Mouse (Mus musculus) large intestine, adult 2 months (tissue): ENCODE results near the gene Hcrtr1. TPM values are rescaled to one million over a fixed set of nuclear protein-coding genes. Genes with fewer than 3 reads are reported as not detected.
A peak's percentile ranks its signal among the peaks of the same experiment; 100 is the strongest.

ENCODE experiments used
- DNase-seq: peaks from one replicate; pipeline ENCODE4 v3.0.0-alpha.2; 2012; ENCODE audit warnings: low read depth, low spot score
- WGBS: fragments of 180-500 bp; shearing (Covaris S2); methylation state at CpG from one replicate; pipeline ENCODE4 v1.1.7; 2018; 5-methylcytosine and 5-hydroxymethylcytosine counted together
- polyA plus RNA-seq: library from polyadenylated mRNA; depleted of rRNA; stranded (reverse); fragments of >200 nt; gene quantifications from 2 replicates; pipeline ENCODE4 v1.2.3, GENCODE M21; 2012

The Hcrtr1 gene
- polyA plus RNA-seq, 1 experiment: 1.8 TPM

- DNase-seq: no peak
- WGBS: 88% methylated on average over 5 of the region's 5 CpGs
Measured at GRCm38 (mm10) chr4:130125935-130126334, 13.2 kb downstream of the Hcrtr1 start.

- 68% methylated on average over 6 of the region's 6 CpGs for WGBS
- no peak for DNase-seq
Measured at GRCm38 (mm10) chr4:130125164-130125563, 14.0 kb downstream of the Hcrtr1 start.

- 85% methylated on average over 4 of the region's 4 CpGs for WGBS
- DNase-seq: no peak
Measured at GRCm38 (mm10) chr4:130124110-130124509, 15.0 kb downstream of the Hcrtr1 start.

GRCm38 (mm10) chr4:130123020-130123419, 16.1 kb downstream of the Hcrtr1 start:
- 85% methylated on average over 5 of the region's 5 CpGs for WGBS
- no peak for DNase-seq

- 81% methylated on average over 8 of the region's 8 CpGs for WGBS
- DNase-seq: no peak
Measured at GRCm38 (mm10) chr4:130121560-130121959, 17.6 kb downstream of the Hcrtr1 start.

GRCm38 (mm10) chr4:130120752-130121151, 18.4 kb downstream of the Hcrtr1 start:
- no peak for DNase-seq
- 74% methylated on average over 4 of the region's 4 CpGs for WGBS

- no peak for DNase-seq
Measured at GRCm38 (mm10) chr4:130112732-130113131, 26.4 kb downstream of the Hcrtr1 start.

GRCm38 (mm10) chr4:130112299-130112698, 26.9 kb downstream of the Hcrtr1 start:
- DNase-seq: no peak
- 55% methylated on average over 7 of the region's 7 CpGs for WGBS

More at GRCm38 (mm10) chr4:130112732-130113131, 26.4 kb downstream of the Hcrtr1 start:
- 95% methylated on average over 1 of the region's 1 CpGs for WGBS

- DNase-seq: no peak
- WGBS: 33% methylated on average over 7 of the region's 7 CpGs
Measured at GRCm38 (mm10) chr4:130110091-130110490, 29.1 kb downstream of the Hcrtr1 start.

- no peak for DNase-seq
- WGBS: 32% methylated on average over 9 of the region's 9 CpGs
Measured at GRCm38 (mm10) chr4:130109666-130110065, 29.5 kb downstream of the Hcrtr1 start.

- DNase-seq: no peak
- WGBS: 53% methylated on average over 3 of the region's 3 CpGs
Measured at GRCm38 (mm10) chr4:130108929-130109328, 30.2 kb downstream of the Hcrtr1 start.

- DNase-seq: peak; percentile 98
- under 1% methylated on average over 39 of the region's 39 CpGs for WGBS
Measured at GRCm38 (mm10) chr4:130107444-130108131, 31.6 kb downstream of the Hcrtr1 start.

GRCm38 (mm10) chr4:130107065-130107443, 32.1 kb downstream of the Hcrtr1 start:
- 8% methylated on average over 14 of the region's 14 CpGs for WGBS
- no peak for DNase-seq

GRCm38 (mm10) chr4:130104584-130104983, 34.6 kb downstream of the Hcrtr1 start:
- 16% methylated on average over 4 of the region's 4 CpGs for WGBS

GRCm38 (mm10) chr4:130103632-130104031, 35.5 kb downstream of the Hcrtr1 start:
- WGBS: 90% methylated on average over 12 of the region's 12 CpGs
- DNase-seq: no peak

More at GRCm38 (mm10) chr4:130104584-130104983, 34.6 kb downstream of the Hcrtr1 start:
- DNase-seq: peak; percentile 76

- DNase-seq: no peak
- 11% methylated on average over 6 of the region's 6 CpGs for WGBS
Measured at GRCm38 (mm10) chr4:130102111-130102651, 37.0 kb downstream of the Hcrtr1 start, which contains the start of gene Pef1. TSS of gene Pef1 (plus strand) at chr4:130102558.

GRCm38 (mm10) chr4:130101183-130101582, 38.0 kb downstream of the Hcrtr1 start:
- DNase-seq: no peak
- 27% methylated on average over 8 of the region's 8 CpGs for WGBS

GRCm38 (mm10) chr4:130095137-130095536, 44.0 kb downstream of the Hcrtr1 start:
- 89% methylated on average over 3 of the region's 3 CpGs for WGBS

GRCm38 (mm10) chr4:130087293-130087692, 51.9 kb downstream of the Hcrtr1 start:
- DNase-seq: no peak
- 22% methylated on average over 7 of the region's 7 CpGs for WGBS

More at GRCm38 (mm10) chr4:130095137-130095536, 44.0 kb downstream of the Hcrtr1 start:
- no peak for DNase-seq

GRCm38 (mm10) chr4:130085246-130085820, 53.8 kb downstream of the Hcrtr1 start:
- no peak for DNase-seq
- WGBS: 72% methylated on average over 12 of the region's 12 CpGs
